Mouse (Mus musculus) G1E (cell line): Measurements from ENCODE around the gene Zfp180.

ENCODE experiments used
- CTCF ChIP-seq: IDR thresholded peaks from 2 replicates; pipeline ENCODE4 v1.5.1; 2012; ENCODE audit warnings: low read depth, low read length, inconsistent platforms, mixed read lengths
- TAL1 ChIP-seq: conservative IDR thresholded peaks from 2 replicates; pipeline ENCODE4 v1.6.1; 2012; ENCODE audit warnings: low read depth, low read length, inconsistent platforms, mixed read lengths

DNA sequence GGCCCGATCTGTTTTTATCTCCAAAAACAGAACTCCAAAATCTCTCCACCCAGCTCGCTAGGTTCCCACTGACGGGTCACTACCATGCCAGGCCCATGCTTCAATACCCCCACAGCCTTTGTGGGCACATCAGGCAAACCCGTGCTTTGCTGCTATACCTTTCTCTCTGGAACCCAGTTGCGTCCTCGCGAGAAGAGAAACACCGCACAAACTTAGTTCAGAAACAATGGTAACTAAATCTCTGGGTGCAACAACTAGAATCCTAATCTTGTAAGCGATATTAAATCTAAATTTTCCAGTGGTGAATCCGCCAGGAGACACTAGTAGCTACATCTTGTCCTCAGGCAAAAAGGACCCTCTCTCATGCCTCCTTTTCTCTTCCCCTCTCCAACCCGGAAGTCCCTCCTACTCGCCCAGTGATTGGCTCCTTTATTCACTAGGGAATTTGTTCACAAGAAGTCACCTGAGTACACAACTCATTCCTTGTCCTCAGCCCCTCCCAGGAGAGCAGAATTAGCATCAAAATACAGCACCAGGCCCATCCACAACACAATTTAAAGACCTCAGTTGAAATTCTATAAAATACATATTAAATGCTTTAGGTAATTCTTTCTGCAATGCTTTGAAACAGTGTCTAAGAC, 5.9 kb downstream of the Zfp180 start:
- TF ChIP-seq CTCF, result no peak
- no peak for TF ChIP-seq TAL1
